Mouse (Mus musculus): ENCODE measurements around the gene Spag5.

DNA sequence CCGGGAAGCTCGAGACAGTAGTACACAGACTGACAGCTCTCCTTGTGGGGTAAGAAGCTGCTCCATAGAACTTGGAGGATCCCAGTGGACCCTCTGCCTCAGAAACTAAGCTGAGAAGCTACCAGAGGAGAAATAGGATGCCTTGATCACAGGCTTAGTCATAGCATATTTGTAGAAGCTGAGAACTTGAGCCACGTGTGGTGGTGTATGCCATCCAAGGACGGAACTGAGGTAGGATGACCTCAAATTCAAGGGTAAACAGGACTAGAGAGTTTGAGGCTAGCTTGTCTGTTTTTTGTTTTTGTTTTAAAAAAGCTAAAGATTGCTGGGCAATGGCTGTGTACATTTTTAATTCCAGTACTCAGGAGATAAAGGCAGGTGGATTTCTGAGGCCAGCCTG is 3.9 kb downstream of the Spag5 start:
- TF ChIP-seq CTCF (IDR thresholded peaks at IDR 0.05; ENCODE audit: low read depth) (no peak), EP300 (IDR thresholded peaks at IDR 0.05; ENCODE audit: low read depth) (no peak)

Data from liver, embryonic 14.5 days (tissue).